Mouse (Mus musculus): Measurements from ENCODE around the gene Rpl15. TPM values are rescaled to one million over a fixed set of nuclear protein-coding genes. Genes with fewer than 3 reads are reported as not detected.

The Rpl15 gene
- polyA plus RNA-seq, 1 experiment from 2014 or later = 322 TPM

Other genes with a start within 250 kb of the Rpl15 start
- gene Nr1d2, start 32.3 kb downstream of the Rpl15 start, polyA plus RNA-seq (2015; fragmentation: Nextera tagmentation; extraction: Ambion mirVana) = 7.3 and 8.2 TPM in 2 replicates
- gene Nkiras1, start 255 bp downstream of the Rpl15 start, polyA plus RNA-seq (2015; fragmentation: Nextera tagmentation; extraction: Ambion mirVana) = 29.5 and 33.3 TPM in 2 replicates
- gene Ube2e1, start 60.5 kb upstream of the Rpl15 start, polyA plus RNA-seq (2015; fragmentation: Nextera tagmentation; extraction: Ambion mirVana) = 200 and 214 TPM in 2 replicates